Mouse (Mus musculus) ES-E14 (cell line): ENCODE data around the gene March5. TPM values are rescaled to one million over a fixed set of nuclear protein-coding genes. Genes with fewer than 3 reads are reported as not detected.

Source experiments
- DNase-seq: peaks from one replicate; pipeline ENCODE4 v3.0.0-alpha.2; 2013; ENCODE audit warnings: low read depth, low spot score
- H3K27ac ChIP-seq: 2 replicates; pipeline ENCODE4 v1.5.1; 2012; ENCODE audit warnings: low read depth, mild to moderate bottlenecking, low read length, moderate library complexity, mixed read lengths; ENCODE audit not compliant: poor library complexity, insufficient read depth, severe bottlenecking
- H3K36me3 ChIP-seq: 2 replicates; pipeline ENCODE4 v1.6.1; 2012; ENCODE audit warnings: mild to moderate bottlenecking, low read length, moderate library complexity, mixed read lengths; ENCODE audit not compliant: control insufficient read depth, poor library complexity, insufficient read depth, severe bottlenecking
- H3K4me1 ChIP-seq, 2 experiments: fragments of 150-350 bp in 1 of 2; sonication (generic) in 1 of 2; 2 replicates each; pipeline ENCODE4 v1.6.1; 2012; ENCODE audit warnings: low read length in 2 of 2, mild to moderate bottlenecking in 1 of 2, mixed read lengths in 1 of 2; ENCODE audit not compliant: control insufficient read depth in 2 of 2, insufficient read depth in 2 of 2, poor library complexity in 1 of 2
- H3K4me3 ChIP-seq, 2 experiments: fragments of 150-350 bp in 1 of 2; sonication (generic) in 1 of 2; 2 replicates each; pipeline ENCODE4 v1.5.1; 2012; ENCODE audit warnings: low read length in 2 of 2, low read depth in 1 of 2, mild to moderate bottlenecking in 1 of 2, mixed read lengths in 1 of 2; ENCODE audit not compliant: insufficient read depth in 1 of 2, poor library complexity in 1 of 2, severe bottlenecking in 1 of 2
- H3K9ac ChIP-seq: 2 replicates; pipeline ENCODE4 v1.6.1; 2012; ENCODE audit warnings: low read depth, mild to moderate bottlenecking, low read length, mixed read lengths; ENCODE audit not compliant: poor library complexity, insufficient read depth, severe bottlenecking
- H3K9me3 ChIP-seq: fragments of 150-350 bp; sonication (generic); 2 replicates; pipeline ENCODE4 v1.6.1; 2012; ENCODE audit warnings: low read depth, mild to moderate bottlenecking, low read length; ENCODE audit not compliant: control insufficient read depth, insufficient read depth
- CHD2 ChIP-seq: IDR thresholded peaks from 2 replicates; pipeline ENCODE4 v1.6.1; 2014; ENCODE audit warnings: mild to moderate bottlenecking, low read depth, low read length, inconsistent platforms
- HCFC1 ChIP-seq: IDR thresholded peaks from 2 replicates; pipeline ENCODE4 v1.6.1; 2012; ENCODE audit warnings: low read length, inconsistent platforms, borderline replicate concordance; ENCODE audit not compliant: insufficient read depth
- MAFK ChIP-seq: IDR thresholded peaks from 2 replicates; pipeline ENCODE4 v1.6.1; 2014; ENCODE audit warnings: mild to moderate bottlenecking, low read depth, low read length, inconsistent platforms; ENCODE audit not compliant: insufficient read depth
- ZC3H11A ChIP-seq: IDR thresholded peaks from 2 replicates; pipeline ENCODE4 v1.6.1; 2012; ENCODE audit warnings: low read depth, mild to moderate bottlenecking, inconsistent platforms, low read length, borderline replicate concordance
- ZNF384 ChIP-seq: IDR thresholded peaks from 2 replicates; pipeline ENCODE4 v1.6.1; 2012; ENCODE audit warnings: low read depth, low read length, inconsistent platforms
- in situ Hi-C, 2 experiments: fragments of 600-800 bp; cut with MboI; formaldehyde crosslinking; loops; one replicate each; pipeline ENCODE4 v1.15.1; 2025; ENCODE audit warnings: low sequenced_read_pairs in 2 of 2, inconsistent platforms in 1 of 2; ENCODE audit not compliant: unreplicated experiment in 2 of 2
- total RNA-seq: library from RNA; depleted of rRNA; stranded (reverse); fragments of 300-350 nt; gene quantifications from 2 replicates; pipeline ENCODE4 v1.2.3, GENCODE M21; 2012

The March5 gene
- total RNA-seq, 1 experiment: 104 TPM

DNA sequence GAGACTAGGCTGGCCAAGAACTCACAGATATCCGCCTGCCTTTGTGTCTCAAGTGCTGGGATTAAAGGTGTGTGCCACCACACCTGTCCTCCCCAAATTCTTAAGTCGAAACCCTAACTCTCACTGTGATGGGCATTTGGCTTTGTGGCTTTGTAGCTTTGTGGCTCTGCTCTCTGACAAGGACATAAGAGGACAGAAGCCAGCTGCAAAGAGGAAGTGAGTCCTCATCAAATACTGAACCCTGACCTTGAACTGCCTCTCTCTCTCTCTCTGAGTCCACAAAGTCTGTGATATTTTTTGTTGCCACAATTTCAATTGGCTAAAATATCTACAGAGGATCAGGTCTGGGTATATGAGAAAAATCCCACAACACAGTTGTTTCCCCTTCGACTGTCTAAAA is 40.9 kb downstream of the March5 start:
- in situ Hi-C loops: no loop called here
- no peaks in the 10 kb centered on the region for H3K36me3 ChIP-seq
- no peaks in the 10 kb centered on the region for H3K9me3 ChIP-seq
- no peak overlapping the region for H3K9ac ChIP-seq
- H3K27ac ChIP-seq: no peak overlapping the region
- no peak overlapping the region for H3K4me3 ChIP-seq
- TF ChIP-seq HCFC1 (no peak), MAFK (no peak), CHD2 (no peak), ZC3H11A (no peak), ZNF384 (no peak)
- no peak for DNase-seq
- H3K4me1 ChIP-seq: peaks cover 0 to 5% of the 10 kb centered on the region in 2 experiments; a peak in 1 of 4 replicates

DNA sequence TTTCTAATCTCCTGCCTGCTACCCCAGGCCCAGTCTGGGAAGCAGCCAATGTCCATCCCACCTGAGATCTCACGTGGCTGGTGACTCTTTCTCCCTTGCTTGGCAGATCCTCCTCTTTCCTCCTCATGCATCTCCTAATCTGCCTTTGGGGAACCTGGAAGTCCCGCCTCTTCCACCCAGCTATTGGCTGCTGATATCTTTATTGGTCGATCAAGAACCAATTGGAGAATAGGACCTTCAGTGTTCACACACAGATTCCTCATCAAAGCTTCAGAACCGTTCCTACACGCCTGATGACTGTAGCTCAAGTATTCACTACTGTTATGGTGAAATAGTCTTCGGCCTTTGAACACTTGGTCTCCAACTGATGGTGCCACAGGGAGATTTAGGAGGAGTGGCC is 44.8 kb downstream of the March5 start:
- Histone ChIP-seq H3K9ac (no peak overlapping the region), H3K27ac (no peak overlapping the region), H3K9me3 (no peaks in the 10 kb centered on the region), H3K4me3 (peak overlapping the region in 1 of 2 experiments; percentile 61; a peak in 3 of 4 replicates), H3K36me3 (no peaks in the 10 kb centered on the region), H3K4me1 (peaks cover 0 to 5% of the 10 kb centered on the region in 2 experiments; a peak in 1 of 4 replicates)
- peak; percentile 42 for DNase-seq
- in situ Hi-C loops: loop anchor here in 1 of 2 experiments (25.0 kb wide), 1 partner anchor 190 kb away; no protein-coding TSS in a partner anchor
- no peak for TF ChIP-seq ZC3H11A
- no peak for TF ChIP-seq HCFC1
- TF ChIP-seq ZNF384: no peak
- TF ChIP-seq CHD2: no peak

DNA sequence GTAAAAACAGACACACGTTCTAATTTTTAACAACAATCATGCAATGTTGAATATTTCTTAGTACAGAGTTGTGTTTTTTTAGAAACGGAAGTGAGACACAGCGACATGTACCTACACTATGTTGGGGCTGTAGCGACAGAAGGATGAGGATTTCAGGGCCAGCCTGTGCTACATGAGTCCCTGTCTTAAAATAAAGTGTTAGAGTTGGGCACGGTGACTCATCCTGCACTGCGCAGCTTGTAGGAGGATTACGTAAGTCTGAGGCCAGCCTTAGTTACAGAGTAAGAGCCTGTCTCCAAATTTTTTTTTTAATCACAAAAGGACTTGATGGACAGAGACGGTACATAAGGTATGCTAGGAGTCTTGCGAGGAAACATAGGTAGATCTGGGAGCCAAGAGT is 48.0 kb downstream of the March5 start:
- Histone ChIP-seq H3K9me3 (no peaks in the 10 kb centered on the region), H3K27ac (no peak overlapping the region), H3K4me3 (no peak overlapping the region), H3K4me1 (peaks cover 0 to 6% of the 10 kb centered on the region in 2 experiments; a peak in 1 of 4 replicates), H3K36me3 (no peaks in the 10 kb centered on the region), H3K9ac (no peak overlapping the region)
- in situ Hi-C loops: loop anchor here in 1 of 2 experiments (25.0 kb wide), 1 partner anchor 193 kb away; no protein-coding TSS in a partner anchor
- no peak for TF ChIP-seq ZC3H11A
- TF ChIP-seq ZNF384: no peak
- TF ChIP-seq MAFK: no peak
- TF ChIP-seq CHD2: no peak
- TF ChIP-seq HCFC1: no peak
- no peak for DNase-seq

DNA sequence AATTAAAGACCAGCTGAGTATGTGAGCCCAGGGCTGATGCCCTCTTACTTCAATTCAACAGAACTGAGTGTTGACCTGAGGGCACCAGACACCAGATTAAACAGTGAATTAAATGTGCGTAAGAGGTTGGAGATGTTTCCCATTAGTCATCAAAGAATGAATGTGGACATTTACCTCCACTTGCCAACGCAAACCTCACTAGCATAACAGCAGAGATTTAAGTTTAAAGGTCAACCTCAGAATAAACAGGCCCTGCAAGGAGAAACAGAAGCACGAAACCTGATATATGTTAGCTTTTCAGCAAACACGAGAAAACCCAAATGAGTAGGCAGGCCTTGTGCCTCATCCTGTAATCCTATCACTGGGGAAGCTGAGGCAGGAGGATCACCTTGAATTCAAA is 55.0 kb downstream of the March5 start:
- Histone ChIP-seq H3K27ac (no peak overlapping the region), H3K36me3 (no peaks in the 10 kb centered on the region)
- in situ Hi-C loops: loop anchor here (10.0 to 25.0 kb wide), 2 partner anchors 200 to 218 kb away; no protein-coding TSS in a partner anchor

More for the DNA sequence above, 55.0 kb downstream of the March5 start:
- Histone ChIP-seq H3K4me1 (peaks cover 0 to 11% of the 10 kb centered on the region in 2 experiments; a peak in 1 of 4 replicates), H3K4me3 (no peak overlapping the region), H3K9me3 (no peaks in the 10 kb centered on the region), H3K9ac (no peak overlapping the region)
- TF ChIP-seq MAFK: no peak
- no peak for TF ChIP-seq HCFC1
- no peak for TF ChIP-seq CHD2
- TF ChIP-seq ZC3H11A: no peak
- TF ChIP-seq ZNF384: no peak
- no peak for DNase-seq
